Mouse (Mus musculus) left cerebral cortex, postnatal 14 days (tissue): Measurements from ENCODE around the gene Slc19a1. TPM values are rescaled to one million over a fixed set of nuclear protein-coding genes. Genes with fewer than 3 reads are reported as not detected.

Source experiments
- DNase-seq, 2 experiments: peaks; one replicate each; pipeline ENCODE4 v3.0.0; 2021 to 2022; ENCODE audit warnings: low spot score in 2 of 2, mixed read lengths in 1 of 2
- intact Hi-C: fragments of 180-260 bp; cut with DNase I; formaldehyde crosslinking; loops from one replicate; pipeline ENCODE4 v1.15.1; 2025
- long read RNA-seq, 2 experiments: library from polyadenylated mRNA; stranded (forward); transcript quantifications; one replicate each; pipeline ENCODE4 v2.0.0; 2021
- total RNA-seq, 2 experiments: library from RNA; stranded (reverse); gene quantifications; 2 replicates each; pipeline ENCODE4 v1.2.3; 2021

Slc19a1 gene
- 10 to 100 TPM; 27.9 to 28.4 TPM for total RNA-seq
- long read RNA-seq, experiment 1, transcript Slc19a1-209 (6 exons, 2,309 nt), result minor isoform, 10 of 51 reads
- long read RNA-seq, experiment 1, transcript Slc19a1-201 (6 exons, 2,347 nt), result major isoform, 19 of 51 reads
- long read RNA-seq, experiment 1, partial matches to known transcripts, result 2 of 51 reads
- long read RNA-seq, experiment 1, other reads (novel, unspliced or antisense), result 20 of 51 reads
- long read RNA-seq, experiment 2, transcript Slc19a1-209 (6 exons, 2,309 nt), result minor isoform, 13 of 47 reads
- long read RNA-seq, experiment 2, transcript Slc19a1-201 (6 exons, 2,347 nt), result major isoform, 18 of 47 reads
- long read RNA-seq, experiment 2, partial matches to known transcripts, result 4 of 47 reads
- long read RNA-seq, experiment 2, other reads (novel, unspliced or antisense), result 12 of 47 reads

GRCm38 (mm10) chr10:77031768-77032375 is at the start of gene Slc19a1:
Slc19a1 (plus strand) TSS chr10:77032241.
- intact Hi-C loops, result no loop called here
- no peak for DNase-seq

- DNase-seq, result no peak
- intact Hi-C loops, result no loop called here
These were observed 43.5 kb upstream of the Slc19a1 start for GRCm38 (mm10) chr10:76988586-76988985.

DNA sequence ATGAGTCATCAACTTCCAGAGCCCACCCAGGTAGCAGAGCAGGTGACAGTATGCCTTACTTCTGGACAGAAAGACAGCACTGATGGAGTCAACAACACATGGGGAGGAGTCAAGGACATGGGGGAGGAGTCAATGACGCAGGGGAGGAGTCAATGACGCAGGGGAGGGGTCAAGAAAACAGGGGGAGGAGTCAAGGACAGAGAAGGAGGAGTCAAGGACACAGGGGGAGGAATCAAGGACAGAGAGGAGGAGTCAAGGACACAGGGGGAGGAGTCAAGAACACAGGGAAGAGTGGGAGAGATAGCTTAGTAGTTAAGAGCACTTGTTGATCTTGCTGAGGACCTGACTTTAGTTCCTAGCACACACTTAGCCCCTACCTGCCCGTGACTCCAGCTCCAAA is 39.6 kb upstream of the Slc19a1 start:
- DNase-seq, result no peak
- intact Hi-C loops, result no loop called here

GRCm38 (mm10) chr10:76997759-76998513 is 34.1 kb upstream of the Slc19a1 start:
- DNase-seq, result no peak

DNA sequence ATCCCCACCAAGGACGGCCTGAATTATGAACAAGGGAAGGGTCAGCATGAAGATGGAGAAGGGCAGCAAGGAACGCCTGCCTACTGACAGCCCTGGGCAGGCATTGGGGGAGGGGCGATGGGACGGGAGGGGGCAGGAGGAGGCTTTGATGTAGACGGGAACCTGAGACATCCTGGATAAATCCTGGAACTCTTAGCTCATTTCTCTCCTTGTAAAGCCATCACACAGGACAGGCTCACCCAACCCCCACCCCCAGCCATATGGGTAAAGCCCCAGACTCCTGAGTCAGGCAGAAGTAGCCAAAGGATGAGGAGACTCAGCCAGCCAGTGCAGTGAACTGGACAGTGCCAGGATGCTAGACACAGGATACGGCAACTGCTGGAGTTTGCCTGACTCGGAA is 27.1 kb upstream of the Slc19a1 start:
- no peak for DNase-seq
- intact Hi-C loops, result no loop called here

More at GRCm38 (mm10) chr10:76997759-76998513, 34.1 kb upstream of the Slc19a1 start:
- intact Hi-C loops, result no loop called here

GRCm38 (mm10) chr10:77007433-77008108 is 24.5 kb upstream of the Slc19a1 start:
- intact Hi-C loops, result no loop called here

DNA sequence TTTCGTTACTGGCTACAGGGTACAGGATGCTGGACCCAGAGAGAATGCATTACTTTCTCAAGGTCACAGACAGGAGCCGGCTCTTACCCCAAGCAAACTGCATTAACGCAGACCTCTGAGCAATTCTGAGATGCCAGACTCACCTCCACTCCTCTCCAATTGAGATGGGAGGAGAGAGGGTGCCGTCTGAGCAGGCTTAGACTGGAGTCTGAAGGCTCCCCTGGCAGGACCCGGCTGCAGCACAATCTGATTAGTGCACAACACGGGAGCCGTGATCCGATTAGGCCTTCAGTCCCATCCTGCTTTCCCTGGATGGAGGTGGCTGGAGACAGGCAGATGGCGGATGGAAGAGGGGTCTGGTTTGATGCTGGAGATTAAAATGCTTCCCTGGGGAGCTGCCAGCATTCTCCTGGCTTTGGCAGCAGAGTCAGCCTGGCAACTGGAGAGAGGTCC is 23.9 kb upstream of the Slc19a1 start:
- DNase-seq, result peak in 1 of 2 experiments; percentile 41
- intact Hi-C loops, result no loop called here

More at GRCm38 (mm10) chr10:77007433-77008108, 24.5 kb upstream of the Slc19a1 start:
- DNase-seq, result no peak

- DNase-seq, result no peak
These were observed 23.3 kb upstream of the Slc19a1 start for GRCm38 (mm10) chr10:77008698-77009097.

GRCm38 (mm10) chr10:77011681-77012080 is 20.4 kb upstream of the Slc19a1 start:
- DNase-seq, result no peak
- intact Hi-C loops, result no loop called here

More at GRCm38 (mm10) chr10:77008698-77009097, 23.3 kb upstream of the Slc19a1 start:
- intact Hi-C loops, result no loop called here

- intact Hi-C loops, result no loop called here
- DNase-seq, result no peak
These were observed 16.0 kb upstream of the Slc19a1 start for GRCm38 (mm10) chr10:77016080-77016479.

GRCm38 (mm10) chr10:77016499-77016898 is 15.5 kb upstream of the Slc19a1 start:
- DNase-seq, result no peak
- intact Hi-C loops, result no loop called here

- intact Hi-C loops, result no loop called here
- no peak for DNase-seq
These were observed 15.0 kb upstream of the Slc19a1 start for GRCm38 (mm10) chr10:77017061-77017460.

DNA sequence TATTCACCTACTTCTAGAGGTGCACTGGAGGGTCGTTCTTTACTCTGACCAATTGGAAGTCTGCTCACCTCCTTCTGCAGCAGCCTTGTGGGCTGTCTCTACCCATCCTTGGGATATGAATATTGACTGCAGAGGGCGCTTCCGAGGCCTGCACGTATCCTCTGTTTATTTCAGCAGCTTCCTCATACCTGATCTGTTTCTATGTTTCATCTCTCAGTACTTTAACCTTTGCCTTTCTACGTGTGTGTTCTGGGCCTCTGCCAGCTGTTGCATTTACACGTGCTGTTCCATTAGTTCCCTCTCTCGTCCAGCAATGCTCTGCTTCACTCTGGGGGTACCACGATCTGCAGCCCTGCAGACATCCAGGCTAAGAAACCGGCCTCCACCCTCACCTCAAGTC is 14.4 kb upstream of the Slc19a1 start:
- intact Hi-C loops, result no loop called here
- no peak for DNase-seq

DNA sequence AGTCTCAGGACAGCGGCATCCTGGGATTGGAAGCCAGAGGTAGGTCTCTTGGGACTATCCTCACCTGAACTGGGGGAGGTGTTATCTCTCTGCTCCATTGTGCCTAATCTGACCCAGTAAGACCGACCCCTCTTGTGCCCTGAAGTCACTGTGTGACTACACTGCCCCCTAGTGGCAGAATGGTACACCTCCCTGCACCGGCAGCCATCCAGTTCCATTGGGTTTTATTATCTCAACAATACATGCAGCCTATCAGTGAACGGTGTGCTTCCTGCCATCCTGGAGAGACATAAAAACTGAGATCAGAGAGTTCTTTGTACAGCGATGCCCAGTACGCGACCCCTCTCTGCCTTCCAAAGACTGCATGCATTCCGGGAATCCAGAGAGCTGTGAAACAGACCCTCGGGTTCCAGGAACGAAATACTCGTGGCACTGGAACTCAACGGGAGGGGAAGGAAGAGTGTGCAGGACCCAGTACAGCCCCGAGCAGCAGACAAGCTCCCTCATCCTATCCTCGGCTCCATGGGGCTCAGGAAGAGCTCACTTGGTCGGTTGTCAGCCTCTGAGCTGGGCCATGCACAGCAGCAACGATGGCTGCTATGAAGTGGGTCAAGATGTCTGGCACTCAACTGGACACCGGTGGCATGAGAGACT is 10.5 kb upstream of the Slc19a1 start:
- DNase-seq, result peak; percentile 78 to 79
- intact Hi-C loops, result loop anchor here (2.0 kb wide), 1 partner anchor 187 kb away; no protein-coding TSS in a partner anchor

DNA sequence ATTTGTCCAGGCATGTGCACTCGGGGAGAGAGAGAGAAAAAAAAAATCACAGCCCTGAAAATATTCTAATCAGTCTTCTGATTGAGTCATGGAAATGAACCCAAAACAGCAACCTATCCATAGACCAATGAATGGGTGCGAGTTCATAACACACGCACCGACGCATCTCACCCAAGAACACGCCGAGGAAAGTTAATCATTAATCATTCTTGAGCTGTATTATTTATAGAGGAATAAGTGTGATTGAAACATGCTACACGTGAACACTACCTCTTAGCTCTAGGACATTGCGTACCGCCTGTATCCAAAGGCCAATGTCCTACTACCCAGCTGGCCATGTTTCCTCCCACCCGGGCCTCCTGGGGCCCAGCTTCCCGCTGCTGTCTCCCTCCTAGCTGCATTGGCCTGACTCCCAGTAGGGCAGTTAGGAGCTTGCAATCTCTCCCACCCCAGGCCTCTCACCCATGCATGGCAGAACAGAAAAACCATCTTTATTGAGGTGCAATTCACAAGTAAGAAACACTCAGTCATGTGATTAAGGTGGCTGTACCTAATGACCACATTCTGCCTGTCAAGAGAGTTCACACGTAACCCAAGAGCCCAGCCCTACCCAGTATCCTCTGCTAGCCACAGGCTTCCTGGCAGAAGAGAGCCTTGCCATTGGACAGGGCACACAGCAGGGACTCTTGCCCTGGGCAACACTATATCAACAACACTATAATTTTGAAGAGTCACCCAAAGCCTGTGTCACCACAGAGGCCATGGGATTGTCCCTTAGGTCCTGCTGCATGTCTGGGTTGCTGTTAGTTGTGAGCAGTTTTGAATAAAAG is 9.5 kb upstream of the Slc19a1 start:
- intact Hi-C loops, result no loop called here

GRCm38 (mm10) chr10:77024231-77024630 is 7.8 kb upstream of the Slc19a1 start:
- intact Hi-C loops, result no loop called here
- no peak for DNase-seq

More for the DNA sequence above, 9.5 kb upstream of the Slc19a1 start:
- DNase-seq, result no peak

DNA sequence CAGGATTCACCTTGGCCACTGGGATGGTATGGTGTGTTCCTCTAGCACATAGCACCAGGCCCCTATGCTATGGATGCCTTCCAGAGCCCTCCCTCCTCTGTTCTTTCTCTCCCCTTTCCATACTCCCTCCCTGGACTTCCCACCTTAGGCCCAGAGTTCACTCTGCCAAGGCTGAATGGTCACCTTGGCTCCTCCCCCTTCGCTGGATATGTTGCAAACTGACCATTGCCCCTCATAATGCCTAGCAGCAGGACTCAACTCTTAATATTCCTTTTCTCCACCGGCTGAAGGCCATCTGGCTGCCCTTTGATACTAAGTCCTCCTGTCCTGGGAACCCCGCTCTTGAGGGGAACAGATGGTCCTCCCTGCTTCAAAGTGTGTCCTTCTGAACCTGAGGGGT is 5.1 kb upstream of the Slc19a1 start:
- intact Hi-C loops, result no loop called here
- no peak for DNase-seq

DNA sequence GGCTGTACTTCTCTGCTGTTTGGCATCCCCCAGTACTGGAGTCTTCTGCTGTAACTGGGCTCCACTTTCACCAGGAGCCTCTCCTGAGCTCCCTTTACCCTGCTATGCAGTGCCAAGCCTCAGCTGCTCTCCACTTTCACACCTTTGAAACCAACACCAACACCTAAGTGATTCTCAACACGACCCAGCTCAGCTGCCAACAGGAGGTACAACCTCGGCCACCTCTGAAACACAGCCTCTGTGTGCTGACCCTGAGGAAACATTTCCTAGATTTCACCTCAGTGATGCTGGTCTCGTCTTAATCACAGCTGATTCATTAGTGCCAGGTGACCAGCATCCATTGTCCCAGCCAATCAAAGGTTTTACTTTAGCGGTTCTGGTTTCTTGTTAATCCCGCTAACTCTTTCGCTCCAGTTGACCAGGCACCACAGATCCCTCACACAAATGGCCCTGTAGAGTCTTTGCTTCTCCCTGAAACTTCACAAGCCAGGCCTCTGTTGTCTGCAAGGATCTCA is 3.2 kb upstream of the Slc19a1 start:
- intact Hi-C loops, result no loop called here
- DNase-seq, result no peak
